Mouse (Mus musculus) adrenal gland, adult (tissue): ENCODE measurements around the gene Trim56.
A peak's percentile ranks its signal among the peaks of the same experiment; 100 is the strongest.
"Not testable (repeated sequence)": the region's sequence is repeated elsewhere in the genome, so short reads cannot be mapped to it uniquely, and the experiment has no call there.

Source experiments
- DNase-seq, 2 experiments: peaks; one replicate each; pipeline ENCODE4 v3.0.0; 2022 to 2023; ENCODE audit warnings: low spot score in 1 of 2; ENCODE audit not compliant: inconsistent age in 2 of 2

Trim56 gene

GRCm38 (mm10) chr5:137115866-137116847, at the start of gene Trim56:
TSS of gene Trim56 (minus strand) at chr5:137116209.
- peak; percentile 86 to 96 for DNase-seq

- DNase-seq, result no peak
These were observed 45.8 kb upstream of the Trim56 start for GRCm38 (mm10) chr5:137161853-137162252.

DNA sequence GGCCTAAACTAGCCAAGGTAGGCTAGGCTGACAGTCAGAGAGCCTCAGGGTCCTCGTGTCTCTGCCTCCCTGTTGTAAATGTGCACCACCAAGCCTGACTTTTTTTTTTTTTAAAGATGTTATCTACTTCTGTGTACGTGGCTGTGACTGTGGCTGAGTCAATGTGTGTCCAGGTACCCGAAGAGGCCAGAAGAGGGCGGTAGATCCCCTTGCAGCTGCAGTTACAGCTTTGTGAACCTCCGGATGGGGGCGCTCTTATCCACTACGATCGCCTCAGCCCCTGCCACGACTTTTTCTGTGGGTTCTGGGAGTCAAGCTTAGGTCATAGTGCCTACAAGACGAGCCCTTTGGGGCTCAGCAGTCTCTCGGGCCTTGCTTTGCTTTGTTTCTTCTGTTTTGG, 43.5 kb upstream of the Trim56 start:
- peak; percentile 15 to 57 for DNase-seq

DNA sequence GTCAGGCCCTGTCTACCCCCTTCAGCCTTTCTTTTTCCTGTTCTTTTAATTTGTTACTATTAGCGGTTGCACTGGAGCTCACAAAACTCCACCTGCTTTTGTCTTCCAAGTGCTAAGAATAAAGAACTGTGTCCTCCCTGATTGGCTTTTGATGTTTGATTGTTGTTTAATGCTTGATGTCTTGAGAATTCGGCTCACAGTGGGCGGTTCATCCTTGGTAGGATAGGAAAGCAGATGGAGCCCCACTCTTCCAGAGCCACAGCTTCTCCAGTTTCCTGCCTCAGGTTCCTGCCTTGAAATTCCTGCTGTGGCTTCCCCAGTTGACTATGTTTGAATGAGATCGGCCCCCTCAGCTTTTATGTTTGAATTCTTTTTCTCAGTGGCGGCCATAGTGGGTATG, 37.3 kb upstream of the Trim56 start:
- no peak for DNase-seq

- DNase-seq, result no peak
These were observed 36.6 kb upstream of the Trim56 start for GRCm38 (mm10) chr5:137152623-137153022.

GRCm38 (mm10) chr5:137149272-137149882, 33.4 kb upstream of the Trim56 start, which contains the start of gene Muc3:
TSS of gene Muc3 (minus strand) at chr5:137149322.
- DNase-seq, result not testable (repeated sequence)

- DNase-seq, result no peak
These were observed 24.8 kb upstream of the Trim56 start for GRCm38 (mm10) chr5:137140836-137141235.

- DNase-seq, result no peak
These were observed 23.0 kb upstream of the Trim56 start for GRCm38 (mm10) chr5:137138977-137139376.

DNA sequence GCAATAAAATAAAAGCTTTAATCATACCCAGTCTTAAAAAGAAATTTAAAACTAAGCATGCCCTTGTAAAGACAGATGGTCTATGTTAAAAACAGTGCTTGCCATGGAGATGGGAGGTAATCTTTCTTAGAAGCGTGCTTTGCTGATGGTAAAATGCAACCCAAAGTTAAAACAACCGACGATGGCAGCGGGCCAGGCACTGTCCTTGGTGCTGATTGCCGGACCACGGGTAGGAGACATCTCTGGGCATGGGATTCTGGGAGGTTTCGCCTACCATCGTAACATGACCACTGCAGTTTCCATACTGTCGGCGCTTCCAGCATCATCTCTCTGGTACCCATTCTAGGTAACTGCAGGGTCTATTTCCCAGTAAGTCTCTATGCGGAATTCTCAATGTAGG, 18.9 kb upstream of the Trim56 start:
- peak in 1 of 2 experiments; percentile 63 for DNase-seq

DNA sequence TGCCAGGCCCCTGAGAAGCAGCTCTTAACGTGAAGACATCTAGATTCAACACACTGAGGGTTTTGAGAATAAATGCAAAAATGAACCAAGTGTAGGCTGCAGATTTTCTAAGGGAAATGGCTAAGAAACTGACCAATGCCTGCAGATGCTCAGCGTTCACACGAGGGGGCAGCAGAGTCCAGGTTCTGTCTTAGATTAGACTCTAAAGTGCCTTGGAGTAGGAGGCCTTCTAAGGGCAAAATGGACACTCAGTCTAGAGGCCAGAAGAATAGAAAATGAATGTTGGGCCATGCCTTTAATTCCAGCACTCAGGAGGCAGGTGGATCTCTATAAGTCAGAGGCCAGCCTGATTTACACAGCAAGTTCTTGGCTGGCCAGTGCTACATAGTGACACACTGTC, 15.5 kb upstream of the Trim56 start:
- DNase-seq, result peak; percentile 53 to 81

GRCm38 (mm10) chr5:137129281-137129680, 13.3 kb upstream of the Trim56 start:
- no peak for DNase-seq

GRCm38 (mm10) chr5:137123516-137123915, 7.5 kb upstream of the Trim56 start:
- no peak for DNase-seq

DNA sequence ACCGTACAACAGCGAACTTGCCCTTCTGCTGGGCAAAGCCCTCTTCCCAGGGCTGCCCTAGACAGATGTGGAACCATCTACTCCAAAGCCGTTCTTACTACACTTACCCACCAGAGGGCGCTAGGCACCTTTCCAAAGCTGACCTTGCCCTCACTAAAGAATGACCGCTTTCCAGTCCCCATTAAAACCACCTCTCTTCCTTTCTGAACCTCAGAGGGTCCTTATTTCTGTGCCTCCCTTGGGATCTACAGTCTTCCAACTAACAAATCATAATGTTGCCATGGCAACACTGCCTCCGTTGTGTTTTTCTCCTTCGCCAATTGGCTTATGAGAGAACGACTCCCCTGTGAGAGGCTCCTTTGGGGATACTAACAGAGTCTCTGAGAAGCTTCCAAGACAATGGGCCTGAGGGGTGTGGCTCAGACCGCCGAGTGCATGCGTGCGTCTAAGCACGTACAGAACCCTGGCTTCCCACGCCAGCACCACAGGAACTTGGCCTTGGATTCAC, 6.7 kb upstream of the Trim56 start:
- DNase-seq, result peak; percentile 68 to 93

GRCm38 (mm10) chr5:137121280-137121679, 5.3 kb upstream of the Trim56 start:
- DNase-seq, result no peak

GRCm38 (mm10) chr5:137118878-137119277, 2.9 kb upstream of the Trim56 start:
- DNase-seq, result no peak

- not testable (repeated sequence) for DNase-seq
These were observed 2.0 kb upstream of the Trim56 start for GRCm38 (mm10) chr5:137117994-137118393.

GRCm38 (mm10) chr5:137116987-137117386, 978 bp upstream of the Trim56 start:
- DNase-seq, result no peak

- DNase-seq, result peak in 1 of 2 experiments; percentile 52
These were observed 983 bp downstream of the Trim56 start for GRCm38 (mm10) chr5:137114891-137115561.

- DNase-seq, result no peak
These were observed 4.2 kb downstream of the Trim56 start for GRCm38 (mm10) chr5:137111542-137112408.

DNA sequence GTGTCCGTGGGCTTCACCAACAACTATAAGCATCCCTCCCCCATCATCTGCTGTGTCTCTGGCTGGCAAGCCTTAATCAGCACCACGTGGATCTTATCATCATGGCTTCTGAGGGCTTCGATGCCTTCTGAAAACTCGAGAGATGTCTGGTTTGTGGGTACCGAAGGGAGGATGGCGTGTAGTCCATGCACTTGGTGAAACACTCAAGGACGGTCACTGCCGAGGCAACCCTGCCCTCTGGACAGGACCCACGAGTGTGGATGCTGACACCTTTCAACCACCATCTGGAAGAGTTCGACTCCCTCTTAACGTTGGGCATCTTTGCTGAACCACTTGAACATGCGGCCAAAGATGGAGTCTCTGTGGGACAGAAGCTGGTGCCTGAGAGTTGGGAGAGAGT, 5.1 kb downstream of the Trim56 start:
- peak in 1 of 2 experiments; percentile 20 for DNase-seq
